Mouse (Mus musculus) liver, embryonic 14.5 days (tissue): ENCODE measurements at regions not wholly inside any gene's neighbourhood (a gene's known extent, or its start where the extent isn't known, plus 50 kb on each side); places are given as distances from the start of the nearest gene placed in this dataset.

ENCODE experiments used
- CTCF ChIP-seq: IDR thresholded peaks from 2 replicates; pipeline ENCODE4 v1.5.1; 2016; ENCODE audit warnings: antibody characterized with exemption, low read depth, control low read depth
- EP300 ChIP-seq: IDR thresholded peaks from 2 replicates; pipeline ENCODE4 v1.6.1; 2016; ENCODE audit warnings: antibody characterized with exemption, low read depth

GRCm38 (mm10) chr4:55716161-55716651 lies 183.9 kb upstream of the Klf4 start:
- TF ChIP-seq CTCF (no peak), EP300 (no peak)
